Mouse (Mus musculus): Measurements from ENCODE around the gene Fam193b.

DNA sequence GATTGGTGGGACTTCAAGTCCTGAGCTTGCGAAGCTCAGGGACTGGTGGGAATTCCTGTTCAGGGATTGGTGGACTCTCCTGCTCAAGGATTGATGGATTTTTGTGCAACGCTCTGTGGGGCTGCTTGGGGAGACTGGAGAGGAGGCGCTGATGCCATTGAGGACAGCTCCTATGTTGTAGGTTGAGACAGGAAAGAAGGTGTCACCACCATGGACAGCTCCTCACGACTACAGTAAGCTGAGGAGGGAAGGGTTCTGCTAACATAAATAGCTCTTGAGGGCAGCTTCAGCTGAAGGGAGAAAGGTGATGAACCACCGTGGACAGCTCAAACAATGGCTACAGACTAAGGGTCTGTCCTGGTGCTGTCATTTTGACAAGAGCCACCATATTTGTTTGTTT lies 5.0 kb upstream of the Fam193b start:
- TF ChIP-seq EP300 (IDR thresholded peaks at IDR 0.05; ENCODE audit: low read depth) (no peak), CTCF (IDR thresholded peaks at IDR 0.05; ENCODE audit: low read depth) (no peak)
